Mouse (Mus musculus) cerebellum, postnatal 25 days (tissue): ENCODE measurements at regions not wholly inside any gene's neighbourhood (a gene's known extent, or its start where the extent isn't known, plus 50 kb on each side); places are given as distances from the start of the nearest gene placed in this dataset.

Experiments used
- DNase-seq, 2 experiments: peaks; one replicate each; pipeline ENCODE4 v3.0.0; 2021; ENCODE audit warnings: mixed read lengths in 2 of 2

- peak in 1 of 2 experiments; percentile 16 for DNase-seq
These were observed 186.6 kb downstream of the Ly86 start for GRCm38 (mm10) chr13:37531512-37532183.

- no peak for DNase-seq
These were observed 187.7 kb downstream of the Ly86 start for GRCm38 (mm10) chr13:37532596-37533170.

DNA sequence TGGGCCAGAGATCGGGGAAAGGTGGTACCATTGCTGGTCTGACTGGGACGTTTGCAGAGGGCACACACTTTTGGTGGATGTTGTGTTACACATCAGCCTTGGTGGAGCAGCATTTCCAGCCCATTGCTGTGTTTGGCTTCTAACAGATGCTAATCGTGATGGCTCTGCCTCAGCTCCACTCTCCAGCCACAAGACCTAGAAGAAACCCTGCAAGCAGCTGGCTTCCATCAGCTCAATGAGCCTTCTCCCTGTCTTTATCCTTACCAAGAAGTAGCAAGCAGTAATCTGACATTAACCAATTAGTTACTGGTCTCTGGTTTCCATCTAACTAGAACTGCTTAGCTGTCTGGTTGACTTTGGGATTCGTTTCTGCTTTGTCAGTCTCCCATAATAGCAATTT, 188.8 kb downstream of the Ly86 start:
- no peak for DNase-seq

DNA sequence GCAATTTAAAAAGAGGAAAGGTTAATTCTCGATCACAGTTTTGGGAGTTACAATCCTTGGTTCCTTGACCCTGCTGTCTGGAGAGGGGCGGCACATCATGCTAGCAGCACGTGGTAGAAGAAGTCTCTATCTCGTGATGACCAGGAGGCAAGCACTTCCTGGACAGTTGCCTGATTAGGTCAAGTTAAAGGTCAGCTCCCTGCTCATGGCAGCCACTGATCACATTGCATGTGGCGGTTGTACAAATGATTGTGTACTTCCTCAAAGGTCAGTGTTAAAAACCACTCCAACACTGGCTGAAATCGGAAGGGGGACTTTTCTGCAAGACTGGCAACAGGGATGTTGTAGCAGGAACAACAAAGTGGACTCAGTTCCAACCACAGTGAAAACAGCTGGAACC, 192.3 kb downstream of the Ly86 start:
- no peak for DNase-seq

DNA sequence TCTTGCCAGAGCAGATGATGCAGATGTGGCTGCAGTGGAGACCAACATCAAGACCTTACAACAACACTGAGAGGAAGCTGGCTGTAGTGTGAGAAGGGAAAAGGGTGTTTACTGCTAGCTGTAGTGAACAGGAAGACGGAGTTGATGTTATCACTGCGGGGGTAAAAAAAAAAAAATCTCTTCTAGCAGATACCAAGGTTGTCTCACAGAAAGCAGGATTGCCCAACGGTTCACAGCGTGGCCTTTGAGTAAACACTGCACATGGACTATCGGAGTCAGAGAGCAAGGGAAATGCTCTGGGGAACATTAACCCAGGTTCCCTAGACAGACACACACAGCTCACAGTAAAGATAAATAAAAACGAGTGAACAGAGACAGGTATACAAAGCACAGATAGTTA, 192.8 kb downstream of the Ly86 start:
- no peak for DNase-seq

GRCm38 (mm10) chr13:37540980-37541531, 196.0 kb downstream of the Ly86 start:
- DNase-seq = no peak

DNA sequence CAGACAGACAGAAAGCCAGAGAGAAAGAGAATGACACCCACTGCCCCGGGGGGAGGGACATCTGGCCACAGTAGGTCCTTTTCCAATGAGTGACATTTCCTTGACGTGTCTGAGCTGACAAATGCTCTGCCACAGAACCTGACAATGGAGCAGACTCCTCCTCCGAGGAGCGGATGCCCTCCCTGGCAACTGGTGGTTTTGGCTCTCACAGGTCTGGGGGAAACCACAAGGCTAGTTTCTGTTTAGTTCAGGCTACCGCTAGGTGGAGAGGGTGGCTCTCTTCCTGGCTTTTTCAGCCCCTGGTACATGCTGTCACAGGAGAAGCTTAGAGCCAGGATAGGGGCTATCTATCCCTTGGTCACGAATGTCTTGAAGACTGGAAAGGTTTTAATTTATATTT, 196.7 kb downstream of the Ly86 start:
- DNase-seq = peak in 1 of 2 experiments; percentile 27

- no peak for DNase-seq
These were observed 197.8 kb downstream of the Ly86 start for GRCm38 (mm10) chr13:37542744-37543196.

DNA sequence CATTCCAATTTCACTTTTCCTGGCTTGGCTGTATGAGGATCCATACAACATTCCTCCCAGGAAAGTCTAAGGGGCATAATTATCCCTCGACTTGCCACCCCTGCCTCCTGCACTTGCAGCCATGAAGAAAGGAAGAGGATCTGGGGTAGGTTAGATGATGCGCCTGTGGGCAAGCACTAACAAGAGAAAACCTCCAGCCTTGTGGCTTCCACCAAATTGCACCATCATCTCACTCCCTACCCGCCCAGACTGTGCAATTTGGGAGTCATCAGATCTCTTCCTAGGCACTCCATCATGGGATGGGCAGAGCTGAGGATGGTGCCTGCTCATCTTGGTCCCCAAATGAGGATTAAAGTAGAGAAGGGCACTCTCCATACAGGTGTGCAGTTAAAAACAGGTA, 198.8 kb downstream of the Ly86 start:
- no peak for DNase-seq

- DNase-seq = no peak
These were observed 199.7 kb downstream of the Ly86 start for GRCm38 (mm10) chr13:37544696-37545095.

DNA sequence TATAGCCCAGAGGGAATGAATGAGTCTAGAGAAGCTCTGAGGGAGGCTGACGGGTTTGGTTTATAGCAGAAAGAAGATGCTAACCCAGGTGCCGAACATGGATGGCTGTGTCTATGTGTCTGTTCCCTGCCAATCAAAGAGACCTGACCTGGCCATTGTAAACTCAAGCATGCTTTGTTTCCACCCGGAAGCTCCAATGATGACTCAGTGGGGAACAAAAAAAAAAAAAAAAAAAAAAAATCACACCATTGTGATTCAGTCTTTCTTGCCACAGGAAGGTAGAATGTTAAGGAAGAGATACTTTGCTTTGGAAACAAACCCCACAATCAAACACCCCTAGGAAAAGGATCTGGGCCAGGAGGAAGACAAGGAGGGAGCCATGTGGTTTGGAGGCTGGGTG, 201.5 kb downstream of the Ly86 start:
- DNase-seq = no peak

DNA sequence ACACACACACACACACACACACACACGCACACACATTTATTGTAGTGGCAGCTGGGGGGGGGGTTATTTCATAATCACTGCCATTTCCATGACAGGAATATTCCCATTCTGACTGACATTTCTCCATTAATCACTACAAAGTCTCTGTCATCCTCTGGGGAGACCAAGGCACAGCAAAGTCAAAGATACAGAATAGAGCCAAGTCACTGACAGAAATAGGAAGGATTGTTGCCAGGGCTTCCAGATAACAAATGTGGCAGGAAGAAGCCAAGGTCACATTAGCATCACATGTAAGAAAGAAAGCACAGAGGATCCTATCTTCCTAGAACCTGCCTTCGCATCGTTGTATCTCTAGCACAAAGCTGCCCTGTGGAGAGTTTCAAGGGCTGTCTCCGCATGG, 205.6 kb downstream of the Ly86 start:
- no peak for DNase-seq

- no peak for DNase-seq
These were observed 208.4 kb downstream of the Ly86 start for GRCm38 (mm10) chr13:37553392-37553791.

- peak; percentile 29 to 60 for DNase-seq
These were observed 212.2 kb downstream of the Ly86 start for GRCm38 (mm10) chr13:37557183-37557582.

GRCm38 (mm10) chr13:37557766-37558165, 212.8 kb downstream of the Ly86 start:
- DNase-seq = no peak

GRCm38 (mm10) chr13:37559056-37559455, 214.0 kb downstream of the Ly86 start:
- no peak for DNase-seq

- DNase-seq = no peak
These were observed 214.8 kb downstream of the Ly86 start for GRCm38 (mm10) chr13:37559706-37560313.

GRCm38 (mm10) chr13:37560387-37560786, 215.4 kb downstream of the Ly86 start:
- DNase-seq = no peak

- DNase-seq = no peak
These were observed 215.8 kb downstream of the Ly86 start for GRCm38 (mm10) chr13:37560800-37561199.

- no peak for DNase-seq
These were observed 216.4 kb downstream of the Ly86 start for GRCm38 (mm10) chr13:37561437-37561836.

DNA sequence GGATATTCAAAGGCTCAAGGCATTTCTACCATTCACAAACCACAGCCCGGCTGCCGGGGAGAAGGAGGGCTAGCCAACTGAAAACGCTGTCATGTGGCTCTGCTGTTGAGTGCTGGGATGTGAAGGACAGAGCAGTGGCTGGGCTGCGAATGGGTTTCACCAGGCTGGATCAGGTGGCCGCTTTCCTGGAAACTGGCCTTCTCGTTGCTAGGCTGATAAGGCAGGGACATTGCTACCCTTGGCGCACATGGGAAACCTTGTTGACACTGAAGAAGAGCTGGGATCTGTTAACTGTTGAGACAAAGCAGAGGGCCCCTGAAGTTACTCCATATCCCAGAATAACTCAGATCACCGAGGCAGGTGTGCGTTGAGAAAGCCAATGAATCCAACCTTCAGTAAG, 216.1 kb upstream of the Rreb1 start:
- DNase-seq = no peak

- no peak for DNase-seq
These were observed 215.5 kb upstream of the Rreb1 start for GRCm38 (mm10) chr13:37562652-37563051.

GRCm38 (mm10) chr13:37569051-37569450, 209.1 kb upstream of the Rreb1 start:
- no peak for DNase-seq

GRCm38 (mm10) chr13:37569486-37569885, 208.7 kb upstream of the Rreb1 start:
- DNase-seq = no peak
